Mouse (Mus musculus) kidney, adult 2 months (tissue): ENCODE results near the gene Hipk2. TPM values are rescaled to one million over a fixed set of nuclear protein-coding genes. Genes with fewer than 3 reads are reported as not detected.

Experiments
- DNase-seq: peaks from one replicate; pipeline ENCODE4 v3.0.0; 2021
- H3K27ac ChIP-seq: fragments of 200-500 bp; 2 replicates; pipeline ENCODE4 v1.5.1; 2012; ENCODE audit warnings: low read depth, low read length, control low read depth, inconsistent platforms; ENCODE audit not compliant: insufficient read depth
- H3K27me3 ChIP-seq: fragments of 200-500 bp; replicated peaks from 2 replicates; pipeline ENCODE4 v1.6.1; 2012; ENCODE audit warnings: mild to moderate bottlenecking, moderate library complexity, low read length, inconsistent platforms; ENCODE audit not compliant: control insufficient read depth, insufficient read depth
- H3K36me3 ChIP-seq: fragments of 200-500 bp; 2 replicates; pipeline ENCODE4 v1.6.1; 2012; ENCODE audit warnings: mild to moderate bottlenecking, moderate library complexity, low read length, inconsistent platforms; ENCODE audit not compliant: control insufficient read depth, insufficient read depth
- H3K4me1 ChIP-seq: fragments of 200-500 bp; 2 replicates; pipeline ENCODE4 v1.6.1; 2011; ENCODE audit warnings: low read length; ENCODE audit not compliant: control insufficient read depth, insufficient read depth
- H3K4me3 ChIP-seq: fragments of 200-500 bp; 2 replicates; pipeline ENCODE4 v1.5.1; 2011; ENCODE audit warnings: mild to moderate bottlenecking, low read depth, low read length, control low read depth; ENCODE audit not compliant: insufficient read depth
- CTCF ChIP-seq: fragments of 200-500 bp; conservative IDR thresholded peaks from 2 replicates; pipeline ENCODE4 v1.5.1; 2011; ENCODE audit warnings: low read depth, mild to moderate bottlenecking, control low read depth, low read length, moderate library complexity, mixed read lengths; ENCODE audit not compliant: insufficient read depth, insufficient read length
- POLR2A ChIP-seq: fragments of 200-500 bp; IDR thresholded peaks from one replicate; pipeline ENCODE4 v1.6.1; 2011; ENCODE audit warnings: low read depth, low read length, control low read depth
- WGBS: fragments of 180-500 bp; shearing (Covaris S2); methylation state at CpG from one replicate; pipeline ENCODE4 v1.1.7; 2018; 5-methylcytosine and 5-hydroxymethylcytosine counted together
- polyA plus RNA-seq: library from polyadenylated mRNA; depleted of rRNA; stranded (reverse); fragments of >200 nt; gene quantifications from 2 replicates; pipeline ENCODE4 v1.2.3, GENCODE M21; 2012

The Hipk2 gene
- polyA plus RNA-seq, 1 experiment: 46.4 TPM

DNA sequence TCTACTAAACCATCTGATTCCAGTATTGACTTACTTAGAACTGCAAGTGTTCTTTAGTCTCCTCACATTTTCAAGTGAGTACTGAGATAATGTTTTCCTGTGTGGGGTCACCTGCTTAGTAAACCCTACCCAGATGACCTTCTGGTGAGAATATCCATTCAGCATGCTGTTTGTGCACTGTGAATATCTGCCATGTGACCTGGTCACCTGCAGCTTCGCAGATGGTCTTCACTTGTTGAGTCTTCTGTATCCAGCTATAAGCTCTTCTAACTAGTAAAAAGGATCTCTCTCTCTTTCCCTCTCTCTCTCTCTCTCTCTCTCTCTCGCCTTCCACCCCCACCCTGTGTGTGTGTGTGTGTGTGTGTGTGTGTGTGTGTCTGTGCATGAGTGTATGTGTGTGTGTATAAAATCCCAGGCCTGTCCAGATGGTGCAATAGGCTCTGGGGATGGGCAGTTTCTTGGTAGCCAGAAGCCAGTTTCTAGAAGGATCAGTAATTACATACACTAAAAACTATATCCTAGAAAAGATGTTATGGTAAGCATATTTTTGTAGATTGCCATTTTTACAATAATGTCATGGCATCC lies 99.9 kb downstream of the Hipk2 start:
- WGBS: 82% methylated on average over 2 of the region's 2 CpGs
- no peaks in the 10 kb centered on the region for H3K27me3 ChIP-seq
- no peak for DNase-seq
- H3K36me3 ChIP-seq: no peaks in the 10 kb centered on the region
- no peak overlapping the region for H3K4me3 ChIP-seq
- TF ChIP-seq POLR2A (no peak), CTCF (no peak)
- H3K4me1 ChIP-seq: peaks cover 3% of the 10 kb centered on the region; the same call in 1 of the 2 replicates
- H3K27ac ChIP-seq: no peak overlapping the region

DNA sequence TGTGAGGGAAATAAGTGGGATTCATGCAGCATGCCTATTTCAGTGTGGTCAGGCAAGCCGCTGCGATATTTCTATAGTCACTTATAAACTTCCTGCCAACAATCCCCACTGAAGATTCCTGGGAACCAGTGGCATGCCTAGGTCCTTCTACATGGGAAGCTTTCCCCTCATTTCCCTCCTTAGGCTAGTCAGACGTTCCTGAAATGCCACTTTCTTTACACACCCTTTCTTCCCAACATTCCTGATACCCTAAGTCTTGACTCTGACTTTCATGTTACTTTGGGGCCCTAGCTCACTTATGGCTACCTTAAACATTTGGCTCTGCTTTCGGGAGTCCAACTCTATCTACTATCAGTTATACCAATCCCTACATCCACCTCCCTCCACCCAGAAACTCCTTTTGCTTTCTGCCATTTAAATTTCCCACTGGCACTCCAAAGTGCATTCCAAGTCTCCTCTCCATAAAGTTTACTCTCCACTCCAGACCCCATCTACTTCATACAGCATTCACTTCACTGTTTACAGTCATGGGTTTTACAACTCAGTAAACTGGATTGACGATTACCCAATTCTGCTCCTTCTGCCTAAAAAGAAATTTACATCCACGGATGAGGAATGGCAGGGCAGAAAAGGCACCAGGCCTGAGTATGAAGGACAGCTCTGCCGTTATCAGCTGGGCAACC lies 103.0 kb downstream of the Hipk2 start:
- H3K4me1 ChIP-seq: peaks cover 3% of the 10 kb centered on the region; the same call in 1 of the 2 replicates
- H3K27ac ChIP-seq: no peak overlapping the region
- H3K4me3 ChIP-seq: no peak overlapping the region
- no peak for TF ChIP-seq POLR2A
- TF ChIP-seq CTCF: no peak
- DNase-seq: no peak
- no peaks in the 10 kb centered on the region for H3K27me3 ChIP-seq
- no peaks in the 10 kb centered on the region for H3K36me3 ChIP-seq
- WGBS: 75% methylated on average over 7 of the region's 7 CpGs

DNA sequence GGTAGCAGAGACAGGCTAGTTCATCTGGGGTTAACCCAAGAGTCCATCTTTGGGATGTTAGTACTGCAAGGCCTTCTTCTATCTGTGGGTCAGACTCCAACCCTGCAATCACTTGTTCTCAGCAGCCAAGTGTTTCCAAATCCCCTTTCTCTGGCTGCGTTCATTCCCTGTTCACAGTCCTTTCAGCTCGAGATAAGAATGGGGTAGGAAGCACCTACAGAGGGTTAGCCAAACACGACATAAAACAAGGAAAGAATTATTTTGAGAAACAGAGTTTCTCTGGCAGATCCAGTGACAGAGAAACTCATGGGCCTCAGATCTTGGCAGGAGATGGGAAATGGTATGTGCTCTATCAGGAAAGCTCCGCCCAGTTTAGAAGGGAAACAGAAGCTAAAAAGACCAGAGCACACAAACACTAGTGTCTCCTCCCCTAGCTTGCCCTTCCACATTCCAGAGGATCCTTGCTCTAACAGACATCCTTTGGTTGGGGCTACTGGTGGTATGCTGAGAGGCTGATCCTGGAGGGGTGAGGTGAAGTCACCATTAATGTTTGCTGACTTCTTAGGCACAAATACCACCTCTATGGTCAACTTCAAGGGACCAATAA lies 104.8 kb downstream of the Hipk2 start:
- peak overlapping the region; percentile 65 for H3K27ac ChIP-seq
- 60% methylated on average over 4 of the region's 4 CpGs for WGBS
- H3K36me3 ChIP-seq: no peaks in the 10 kb centered on the region
- H3K4me1 ChIP-seq: peaks cover 3% of the 10 kb centered on the region; the same call in 1 of the 2 replicates
- TF ChIP-seq POLR2A (no peak), CTCF (no peak)
- peak; percentile 29 for DNase-seq
- H3K4me3 ChIP-seq: no peak overlapping the region
- H3K27me3 ChIP-seq: no peaks in the 10 kb centered on the region

DNA sequence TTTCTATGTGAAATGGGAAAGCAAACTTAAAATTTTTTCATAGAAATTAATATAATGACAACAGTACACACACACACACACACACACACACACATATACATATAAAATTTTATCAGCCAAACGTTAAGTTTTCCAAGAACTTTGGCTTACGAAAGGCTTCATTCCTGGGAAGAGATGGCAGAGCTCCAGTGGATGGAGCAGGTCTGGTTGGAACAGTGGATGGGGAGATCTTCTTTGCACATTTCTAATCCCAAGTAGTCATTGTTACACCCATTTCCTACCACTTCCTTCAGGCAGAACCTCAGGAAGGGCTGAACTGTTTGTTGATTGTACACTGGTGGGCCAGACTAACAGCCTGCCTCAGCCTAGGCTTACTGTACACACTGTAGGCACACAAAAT lies 106.3 kb downstream of the Hipk2 start:
- H3K36me3 ChIP-seq: no peaks in the 10 kb centered on the region
- no peaks in the 10 kb centered on the region for H3K27me3 ChIP-seq
- H3K4me1 ChIP-seq: peaks cover 3% of the 10 kb centered on the region; the same call in 1 of the 2 replicates
- TF ChIP-seq POLR2A: no peak
- TF ChIP-seq CTCF: no peak
- WGBS: 52% methylated on average over 2 of the region's 2 CpGs
- DNase-seq: peak; percentile 45
- H3K4me3 ChIP-seq: no peak overlapping the region
- no peak overlapping the region for H3K27ac ChIP-seq

DNA sequence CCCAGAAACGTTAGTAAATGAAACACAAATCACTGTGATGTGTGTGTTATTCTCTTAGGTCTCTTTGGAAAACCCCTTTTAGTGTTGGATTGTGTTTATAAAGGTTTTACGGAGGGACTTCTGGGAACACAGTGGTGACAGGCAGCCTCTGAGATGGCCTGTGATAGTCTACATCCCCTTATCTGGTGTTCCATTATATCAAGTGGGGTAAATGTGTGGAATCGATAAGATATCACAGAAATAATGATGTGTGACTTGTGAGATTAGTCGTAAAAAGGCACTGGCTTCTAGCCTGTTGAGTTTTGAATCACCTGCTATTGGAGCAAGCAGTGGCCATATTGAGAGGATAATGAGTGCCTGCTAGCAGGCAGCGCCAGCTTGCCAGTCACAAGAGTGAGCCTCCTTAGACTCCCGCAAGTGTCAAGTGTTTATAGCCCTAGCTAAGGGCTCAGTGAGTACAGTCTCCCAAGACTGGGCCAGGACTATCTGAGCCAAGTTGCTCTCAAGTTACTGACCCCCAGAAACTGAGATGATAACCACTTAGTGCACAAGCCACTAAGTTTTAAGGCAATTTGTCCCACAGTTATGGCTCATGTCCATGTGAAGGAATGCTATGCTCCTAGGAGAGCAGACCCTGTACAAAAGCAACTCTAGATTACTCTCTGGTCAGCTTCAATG lies 113.2 kb downstream of the Hipk2 start:
- Histone ChIP-seq H3K4me3 (no peak overlapping the region), H3K27me3 (no peaks in the 10 kb centered on the region), H3K4me1 (peaks cover 15% of the 10 kb centered on the region), H3K36me3 (no peaks in the 10 kb centered on the region), H3K27ac (no peak overlapping the region)
- no peak for DNase-seq
- TF ChIP-seq POLR2A: no peak
- TF ChIP-seq CTCF: no peak
- WGBS: 77% methylated on average over 6 of the region's 6 CpGs

DNA sequence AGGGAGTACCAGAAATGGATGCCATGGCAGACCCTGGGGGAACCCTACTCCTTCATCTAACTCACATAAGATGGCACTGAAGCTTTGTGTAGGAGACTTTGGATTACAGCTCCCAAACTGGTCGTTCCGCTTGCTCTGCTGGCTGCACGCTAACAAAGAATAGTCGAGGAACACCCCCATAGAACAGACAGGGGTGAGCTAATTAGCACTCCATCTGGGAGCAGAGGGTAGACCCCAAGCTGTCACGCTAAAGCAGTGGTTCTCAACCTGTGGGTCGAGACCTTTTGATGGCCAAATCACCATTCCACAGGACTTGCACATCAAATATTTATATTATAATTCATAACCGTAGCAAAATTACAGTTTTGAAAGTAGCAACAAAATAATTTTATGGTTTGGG lies 114.0 kb downstream of the Hipk2 start:
- Histone ChIP-seq H3K4me3 (no peak overlapping the region), H3K27ac (peak overlapping the region; percentile 54; the same call in 1 of the 2 replicates), H3K36me3 (no peaks in the 10 kb centered on the region), H3K4me1 (peaks cover 18% of the 10 kb centered on the region), H3K27me3 (no peaks in the 10 kb centered on the region)
- no peak for DNase-seq
- no peak for TF ChIP-seq CTCF
- TF ChIP-seq POLR2A: no peak
- whole genome bisulfite sequencing: 85% methylated on average over 7 of the region's 7 CpGs
